Mouse (Mus musculus) thymus, adult 2 months (tissue): ENCODE data around the gene Wdhd1.

Experiments used
- CTCF ChIP-seq: fragments of 200-500 bp; IDR thresholded peaks from 2 replicates; pipeline ENCODE4 v1.5.1; 2012; ENCODE audit warnings: mild to moderate bottlenecking, control low read depth, low read length, moderate library complexity, borderline replicate concordance; ENCODE audit not compliant: control insufficient read depth, poor library complexity, insufficient read depth; ENCODE audit errors: extremely low read depth
- POLR2A ChIP-seq: fragments of 200-500 bp; IDR thresholded peaks from 2 replicates; pipeline ENCODE4 v1.6.1; 2012; ENCODE audit warnings: mild to moderate bottlenecking, low read length, control low read depth, moderate library complexity; ENCODE audit not compliant: control insufficient read depth, poor library complexity, insufficient read depth; ENCODE audit errors: extremely low read depth

DNA sequence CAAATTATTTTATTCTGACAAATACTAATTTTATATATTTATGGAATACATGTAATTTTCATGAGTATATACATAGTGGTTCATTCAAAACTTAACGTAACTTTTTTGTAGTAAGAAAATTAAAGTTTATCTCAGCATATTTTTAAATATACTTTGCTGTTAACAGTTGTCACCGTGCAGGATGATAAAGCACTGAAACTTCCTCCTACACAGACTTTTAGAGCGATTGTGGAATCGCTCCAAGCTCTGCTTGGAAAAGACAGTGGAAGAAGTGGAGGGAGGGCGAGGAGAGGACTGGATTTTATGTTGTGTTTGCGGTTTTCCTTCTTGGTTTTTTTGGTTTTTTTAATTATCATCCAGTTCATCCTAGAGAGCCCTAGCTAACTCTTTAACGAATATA, 6.9 kb upstream of the Wdhd1 start:
- no peak for TF ChIP-seq POLR2A
- TF ChIP-seq CTCF: no peak
